Mouse (Mus musculus): ENCODE measurements around the gene Mal. TPM values are rescaled to one million over a fixed set of nuclear protein-coding genes. Genes with fewer than 3 reads are reported as not detected.

Gene Mal
- polyA plus RNA-seq, 1 experiment, result 3.9 TPM

GRCm38 (mm10) chr2:127662708-127663107 is 6.2 kb upstream of the Mal start:
- H3K4me3 ChIP-seq (ENCODE audit: low read depth, low read length), result no peak overlapping the region
- TF ChIP-seq EP300 (IDR thresholded peaks at IDR 0.05; ENCODE audit: insufficient read depth, low read depth, low read length), result no peak
- no peak for TF ChIP-seq POLR2A (IDR thresholded peaks at IDR 0.05; ENCODE audit: insufficient read depth, low read length)
- no peaks in the 10 kb centered on the region for H3K4me1 ChIP-seq (ENCODE audit: control insufficient read depth, insufficient read depth, low read length)
- no peaks in the 10 kb centered on the region for H3K27me3 ChIP-seq (ENCODE audit: control insufficient read depth, insufficient read depth, low read length, poor library complexity, severe bottlenecking)
- H3K27ac ChIP-seq (ENCODE audit: insufficient read depth, low read length), result no peak overlapping the region
- H3K9ac ChIP-seq (ENCODE audit: low read depth, poor library complexity, severe bottlenecking), result no peak overlapping the region
- no peaks in the 10 kb centered on the region for H3K36me3 ChIP-seq (ENCODE audit: control insufficient read depth, insufficient read depth, low read length, poor library complexity, severe bottlenecking)
- no peaks in the 10 kb centered on the region for H3K9me3 ChIP-seq (replicated peaks; ENCODE audit: control insufficient read depth, insufficient read depth, low read length, poor library complexity, severe bottlenecking)

- Histone ChIP-seq H3K27me3 (ENCODE audit: control insufficient read depth, insufficient read depth, low read length, poor library complexity, severe bottlenecking) (peaks cover 5% of the 10 kb centered on the region; the same call in 1 of the 2 replicates), H3K9me3 (replicated peaks; ENCODE audit: control insufficient read depth, insufficient read depth, low read length, poor library complexity, severe bottlenecking) (no peaks in the 10 kb centered on the region), H3K4me1 (ENCODE audit: control insufficient read depth, insufficient read depth, low read length) (no peaks in the 10 kb centered on the region), H3K4me3 (ENCODE audit: low read depth, low read length) (no peak overlapping the region), H3K36me3 (ENCODE audit: control insufficient read depth, insufficient read depth, low read length, poor library complexity, severe bottlenecking) (no peaks in the 10 kb centered on the region), H3K27ac (ENCODE audit: insufficient read depth, low read length) (no peak overlapping the region), H3K9ac (ENCODE audit: low read depth, poor library complexity, severe bottlenecking) (no peak overlapping the region)
- no peak for TF ChIP-seq EP300 (IDR thresholded peaks at IDR 0.05; ENCODE audit: insufficient read depth, low read depth, low read length)
- TF ChIP-seq POLR2A (IDR thresholded peaks at IDR 0.05; ENCODE audit: insufficient read depth, low read length), result no peak
- no peak for TF ChIP-seq CTCF (IDR thresholded peaks at IDR 0.05; ENCODE audit: low read depth, low read length)
These were observed 1.1 kb downstream of the Mal start for GRCm38 (mm10) chr2:127655419-127655818.

- Histone ChIP-seq H3K9ac (ENCODE audit: low read depth, poor library complexity, severe bottlenecking) (no peak overlapping the region), H3K4me1 (ENCODE audit: control insufficient read depth, insufficient read depth, low read length) (no peaks in the 10 kb centered on the region), H3K4me3 (ENCODE audit: low read depth, low read length) (no peak overlapping the region), H3K27ac (ENCODE audit: insufficient read depth, low read length) (no peak overlapping the region), H3K27me3 (ENCODE audit: control insufficient read depth, insufficient read depth, low read length, poor library complexity, severe bottlenecking) (peaks cover 5% of the 10 kb centered on the region; the same call in 1 of the 2 replicates), H3K9me3 (replicated peaks; ENCODE audit: control insufficient read depth, insufficient read depth, low read length, poor library complexity, severe bottlenecking) (no peaks in the 10 kb centered on the region), H3K36me3 (ENCODE audit: control insufficient read depth, insufficient read depth, low read length, poor library complexity, severe bottlenecking) (no peaks in the 10 kb centered on the region)
- TF ChIP-seq CTCF (IDR thresholded peaks at IDR 0.05; ENCODE audit: low read depth, low read length) (no peak), EP300 (IDR thresholded peaks at IDR 0.05; ENCODE audit: insufficient read depth, low read depth, low read length) (no peak), POLR2A (IDR thresholded peaks at IDR 0.05; ENCODE audit: insufficient read depth, low read length) (no peak)
These were observed 1.7 kb downstream of the Mal start for GRCm38 (mm10) chr2:127654786-127655185.

- no peak for TF ChIP-seq CTCF (IDR thresholded peaks at IDR 0.05; ENCODE audit: low read depth, low read length)
- TF ChIP-seq POLR2A (IDR thresholded peaks at IDR 0.05; ENCODE audit: insufficient read depth, low read length), result no peak
- TF ChIP-seq EP300 (IDR thresholded peaks at IDR 0.05; ENCODE audit: insufficient read depth, low read depth, low read length), result no peak
- H3K9me3 ChIP-seq (replicated peaks; ENCODE audit: control insufficient read depth, insufficient read depth, low read length, poor library complexity, severe bottlenecking), result no peaks in the 10 kb centered on the region
- H3K4me3 ChIP-seq (ENCODE audit: low read depth, low read length), result no peak overlapping the region
- peaks cover 5% of the 10 kb centered on the region; the same call in 1 of the 2 replicates for H3K27me3 ChIP-seq (ENCODE audit: control insufficient read depth, insufficient read depth, low read length, poor library complexity, severe bottlenecking)
- H3K4me1 ChIP-seq (ENCODE audit: control insufficient read depth, insufficient read depth, low read length), result no peaks in the 10 kb centered on the region
- H3K27ac ChIP-seq (ENCODE audit: insufficient read depth, low read length), result no peak overlapping the region
- no peaks in the 10 kb centered on the region for H3K36me3 ChIP-seq (ENCODE audit: control insufficient read depth, insufficient read depth, low read length, poor library complexity, severe bottlenecking)
- no peak overlapping the region for H3K9ac ChIP-seq (ENCODE audit: low read depth, poor library complexity, severe bottlenecking)
These were observed 3.7 kb downstream of the Mal start for GRCm38 (mm10) chr2:127652805-127653204.

GRCm38 (mm10) chr2:127652335-127652734 is 4.2 kb downstream of the Mal start:
- no peak overlapping the region for H3K27ac ChIP-seq (ENCODE audit: insufficient read depth, low read length)

GRCm38 (mm10) chr2:127651601-127652000 is 4.9 kb downstream of the Mal start:
- Histone ChIP-seq H3K36me3 (ENCODE audit: control insufficient read depth, insufficient read depth, low read length, poor library complexity, severe bottlenecking) (no peaks in the 10 kb centered on the region), H3K4me1 (ENCODE audit: control insufficient read depth, insufficient read depth, low read length) (no peaks in the 10 kb centered on the region), H3K27me3 (ENCODE audit: control insufficient read depth, insufficient read depth, low read length, poor library complexity, severe bottlenecking) (no peaks in the 10 kb centered on the region), H3K9me3 (replicated peaks; ENCODE audit: control insufficient read depth, insufficient read depth, low read length, poor library complexity, severe bottlenecking) (no peaks in the 10 kb centered on the region), H3K27ac (ENCODE audit: insufficient read depth, low read length) (no peak overlapping the region), H3K4me3 (ENCODE audit: low read depth, low read length) (no peak overlapping the region), H3K9ac (ENCODE audit: low read depth, poor library complexity, severe bottlenecking) (no peak overlapping the region)
- no peak for TF ChIP-seq CTCF (IDR thresholded peaks at IDR 0.05; ENCODE audit: low read depth, low read length)

More at GRCm38 (mm10) chr2:127652335-127652734, 4.2 kb downstream of the Mal start:
- Histone ChIP-seq H3K9me3 (replicated peaks; ENCODE audit: control insufficient read depth, insufficient read depth, low read length, poor library complexity, severe bottlenecking) (no peaks in the 10 kb centered on the region), H3K9ac (ENCODE audit: low read depth, poor library complexity, severe bottlenecking) (no peak overlapping the region), H3K4me1 (ENCODE audit: control insufficient read depth, insufficient read depth, low read length) (no peaks in the 10 kb centered on the region), H3K36me3 (ENCODE audit: control insufficient read depth, insufficient read depth, low read length, poor library complexity, severe bottlenecking) (no peaks in the 10 kb centered on the region), H3K4me3 (ENCODE audit: low read depth, low read length) (no peak overlapping the region), H3K27me3 (ENCODE audit: control insufficient read depth, insufficient read depth, low read length, poor library complexity, severe bottlenecking) (peaks cover 3% of the 10 kb centered on the region; the same call in 1 of the 2 replicates)
- no peak for TF ChIP-seq EP300 (IDR thresholded peaks at IDR 0.05; ENCODE audit: insufficient read depth, low read depth, low read length)
- TF ChIP-seq CTCF (IDR thresholded peaks at IDR 0.05; ENCODE audit: low read depth, low read length), result no peak
- TF ChIP-seq POLR2A (IDR thresholded peaks at IDR 0.05; ENCODE audit: insufficient read depth, low read length), result no peak
